Mouse (Mus musculus): ENCODE data around the gene Rbm48.

Rbm48 gene

DNA sequence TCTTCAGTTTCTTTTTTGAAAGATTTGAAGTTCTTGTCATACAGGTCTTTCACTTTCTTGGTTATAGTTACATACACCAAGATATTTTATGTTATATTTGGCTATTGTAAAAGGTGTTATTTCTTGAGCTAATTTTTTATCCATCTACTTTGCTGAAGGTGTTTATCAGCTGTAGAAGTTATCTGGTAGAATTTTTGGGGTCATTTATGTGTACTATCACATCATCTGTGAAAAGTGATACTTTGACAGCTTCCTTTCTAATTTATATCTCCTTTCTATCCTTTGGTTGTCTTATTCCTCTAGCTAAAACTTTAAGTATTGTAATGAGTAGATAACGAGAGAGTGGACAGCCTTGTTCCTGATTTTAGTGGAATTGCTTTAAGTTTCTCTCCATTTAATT lies 44.9 kb downstream of the Rbm48 start:
- DNase-seq (ENCODE audit: low read depth in 1 of 2, low spot score in 2 of 2): no peak

- no peak for DNase-seq (ENCODE audit: low read depth in 1 of 2, low spot score in 2 of 2)
Observed at GRCm38 (mm10) chr5:3546226-3546625, 50.2 kb downstream of the Rbm48 start.

GRCm38 (mm10) chr5:3544480-3544769 lies 52.0 kb downstream of the Rbm48 start:
- DNase-seq (ENCODE audit: low read depth in 1 of 2, low spot score in 2 of 2): no peak

DNA sequence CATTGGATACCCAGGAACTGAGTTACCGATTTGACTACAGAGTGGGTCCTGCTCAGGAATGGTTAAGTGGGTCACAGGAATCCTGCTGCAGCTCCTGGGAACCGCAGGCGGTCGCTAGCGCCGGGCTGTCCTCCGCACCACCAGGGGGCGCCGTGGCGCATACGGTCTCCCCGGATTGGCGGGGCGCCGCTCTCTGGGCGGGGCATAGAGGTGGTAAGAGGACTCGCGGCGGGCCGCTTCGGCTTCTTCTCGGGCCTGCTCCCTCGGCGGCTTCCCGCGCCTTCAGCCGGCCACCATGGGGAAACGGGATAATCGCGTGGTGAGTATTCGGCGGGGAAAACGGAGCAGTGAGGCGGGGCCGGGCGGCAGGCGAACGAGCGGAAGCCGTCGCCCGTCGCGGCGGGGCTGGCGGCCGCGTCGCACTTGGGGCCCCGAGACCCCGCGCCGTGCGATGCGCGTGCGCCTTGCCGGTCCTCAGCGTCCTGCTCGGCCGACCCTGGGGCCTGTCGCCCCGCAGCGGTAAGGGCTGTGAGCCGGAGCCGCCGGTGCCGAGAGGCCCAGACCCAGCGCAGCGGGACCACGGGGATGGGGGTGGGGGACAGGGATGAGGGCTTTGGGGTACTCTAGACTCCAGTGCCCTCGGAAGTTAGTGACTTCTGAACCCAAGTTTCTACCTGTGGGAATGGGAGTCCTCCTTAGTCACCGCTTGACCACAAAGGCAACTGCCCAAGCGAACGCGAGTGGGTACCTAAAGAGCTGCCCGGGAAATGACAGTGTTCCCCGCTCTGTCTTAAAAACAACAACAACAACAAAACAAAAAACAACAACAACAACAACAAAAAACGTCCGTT lies 52.5 kb downstream of the Rbm48 start, which contains the start of gene Fam133b:
TSS of gene Fam133b (plus strand) at position 205 of the 851 bp plus-strand sequence.
- peak; percentile 85 to 94 for DNase-seq (ENCODE audit: low read depth in 1 of 2, low spot score in 2 of 2)

DNA sequence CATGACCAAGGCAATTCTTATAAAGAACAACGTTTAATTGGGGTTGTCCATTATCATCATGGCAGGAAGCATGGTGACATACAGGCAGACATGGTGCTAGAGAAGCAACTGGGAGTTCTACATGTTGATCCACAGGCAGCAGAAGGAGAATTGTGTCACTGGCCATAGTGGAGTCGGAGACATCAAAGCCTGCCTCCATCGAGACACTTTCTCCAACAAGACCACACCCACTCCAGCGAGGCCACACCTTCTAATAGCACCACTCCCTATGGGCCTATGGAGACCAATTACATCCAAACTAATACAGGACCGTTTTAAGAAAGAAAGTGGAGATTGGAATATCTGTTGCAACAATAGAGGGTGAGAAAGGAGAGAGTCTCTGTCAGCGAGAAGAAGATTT lies 54.5 kb downstream of the Rbm48 start:
- DNase-seq (ENCODE audit: low read depth in 1 of 2, low spot score in 2 of 2): no peak

GRCm38 (mm10) chr5:3538505-3539472 lies 57.6 kb downstream of the Rbm48 start:
- no peak for DNase-seq (ENCODE audit: low read depth in 1 of 2, low spot score in 2 of 2)

DNA sequence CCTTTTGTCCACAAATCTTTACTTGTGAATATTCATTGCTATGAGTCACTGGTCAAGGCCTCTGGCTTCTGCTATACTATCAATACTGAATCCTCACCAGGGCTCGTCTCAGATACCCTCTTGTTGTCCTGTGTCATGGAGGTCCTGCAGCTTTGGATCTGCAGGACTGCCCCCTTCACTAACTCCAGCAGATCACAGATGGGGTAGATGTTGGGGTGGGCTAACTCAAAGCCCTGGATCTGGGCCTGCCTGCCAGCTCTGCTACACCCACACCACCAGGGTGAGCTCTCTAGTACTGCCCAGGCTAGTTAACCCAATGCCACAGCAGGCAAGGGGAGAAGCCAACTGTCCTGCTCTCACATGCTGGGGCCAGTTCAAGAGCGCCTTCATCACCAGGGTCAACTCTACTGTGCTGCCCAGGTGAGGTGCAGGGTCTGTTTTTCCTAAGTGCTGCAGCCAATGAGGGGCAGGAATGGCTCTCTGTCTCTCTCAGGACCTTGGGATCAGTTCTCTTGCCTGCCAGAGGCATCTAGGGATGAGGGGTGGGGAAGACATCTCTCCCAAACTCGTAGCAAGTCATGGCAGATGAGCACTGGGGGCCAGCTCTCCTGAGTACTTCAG lies 59.7 kb downstream of the Rbm48 start:
- no peak for DNase-seq (ENCODE audit: low read depth in 1 of 2, low spot score in 2 of 2)
